Mouse (Mus musculus): ENCODE data around the gene Nck1.

Gene Nck1

DNA sequence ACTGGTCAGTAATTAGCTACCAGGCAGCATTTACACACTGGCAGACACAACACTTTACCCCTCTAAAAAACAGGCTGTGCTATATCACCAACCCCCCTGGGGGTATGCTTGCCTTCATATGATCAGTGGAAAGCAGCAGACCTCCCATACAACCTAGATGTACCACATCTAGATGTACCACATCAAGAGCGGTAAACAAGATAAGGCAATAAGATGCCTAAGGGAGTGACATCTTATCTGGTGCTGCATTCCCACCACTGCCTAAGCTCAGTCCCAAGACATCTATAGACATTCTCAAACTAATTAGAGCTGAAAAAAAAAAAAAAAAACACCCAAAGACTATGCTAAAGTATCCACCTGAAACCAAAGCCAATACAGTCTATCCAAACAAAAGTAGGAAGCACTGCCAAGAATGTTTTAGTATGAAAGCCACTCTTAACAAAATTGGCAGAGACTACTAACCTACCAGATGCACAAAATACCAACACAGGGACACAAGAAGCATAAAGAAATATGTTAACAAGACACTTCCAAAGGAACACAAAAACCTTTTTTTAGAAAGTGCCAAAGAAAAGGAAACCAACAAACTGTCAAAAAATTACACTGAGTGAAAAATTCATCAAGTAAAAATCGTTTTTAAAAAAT, 10.2 kb downstream of the Nck1 start:
- no peak for DNase-seq (ENCODE audit: low read depth, low spot score)

DNA sequence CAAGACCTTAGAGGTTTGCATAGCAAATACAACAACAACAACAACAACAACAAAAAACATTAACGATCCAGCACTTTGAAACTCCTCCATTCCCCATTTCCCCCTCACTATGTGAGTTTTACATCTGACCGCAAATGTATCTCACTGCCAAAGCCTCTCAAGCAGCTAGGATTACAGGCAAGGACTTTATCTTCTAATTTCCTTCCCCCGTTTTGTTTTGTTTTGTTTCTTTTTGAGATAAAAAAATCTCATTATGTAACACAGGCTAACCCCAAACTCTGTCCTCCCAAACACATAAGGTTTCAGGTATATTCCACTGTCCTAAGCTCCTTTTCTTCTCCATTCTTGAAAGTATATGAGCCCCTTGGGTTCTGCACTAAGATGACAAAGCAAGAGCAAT, 11.2 kb downstream of the Nck1 start:
- no peak for DNase-seq (ENCODE audit: low read depth, low spot score)

DNA sequence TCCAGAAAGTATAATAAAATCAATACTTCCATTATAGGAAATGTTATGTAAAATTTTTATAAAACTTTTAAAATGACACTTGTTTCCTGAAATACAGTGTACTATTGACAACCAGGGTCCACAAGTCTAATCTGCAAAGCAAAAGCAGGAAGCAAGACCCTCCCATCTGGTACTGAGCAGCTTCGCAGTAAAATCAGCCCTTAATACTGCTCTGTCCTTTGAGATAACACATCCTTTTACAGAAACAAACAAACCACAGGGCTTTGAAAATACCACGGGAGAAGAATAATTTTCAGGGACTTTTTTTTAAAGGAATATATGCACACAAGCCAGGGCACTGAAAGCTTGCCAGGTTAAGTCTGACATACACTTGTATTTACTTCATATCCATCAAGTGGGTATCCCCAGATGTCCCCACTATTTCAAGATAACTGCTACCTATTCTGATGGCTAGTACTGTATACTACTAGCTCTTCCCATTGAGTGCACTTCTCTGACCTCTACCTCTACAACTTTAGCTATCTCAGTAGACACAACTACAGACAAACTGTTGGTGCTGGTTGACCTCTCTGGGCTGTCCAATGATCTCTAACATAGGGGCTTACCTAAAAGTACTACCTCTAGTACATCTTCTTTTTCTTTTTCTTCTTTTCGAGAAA, 13.0 kb downstream of the Nck1 start:
- no peak for DNase-seq (ENCODE audit: low read depth, low spot score)

DNA sequence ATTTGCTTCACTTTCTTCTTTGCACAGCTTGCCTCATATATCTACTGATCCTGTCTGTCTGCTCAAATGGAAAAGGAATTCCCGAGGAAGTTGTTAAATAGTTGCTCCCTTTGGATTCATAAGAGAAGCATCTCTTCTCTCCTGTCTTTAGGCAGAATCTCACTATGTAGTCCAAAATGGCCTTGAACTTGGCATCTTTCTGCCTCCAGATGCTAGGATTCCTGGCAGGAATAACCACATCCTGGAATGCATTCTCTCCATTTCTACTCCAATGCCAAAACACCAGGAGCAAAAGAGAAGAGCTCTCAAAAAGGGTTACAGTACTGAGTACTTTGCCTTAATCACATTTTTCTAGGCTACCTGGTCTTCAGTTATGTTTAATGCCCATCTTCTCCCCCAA, 14.6 kb downstream of the Nck1 start:
- DNase-seq (ENCODE audit: low read depth, low spot score) = no peak

DNA sequence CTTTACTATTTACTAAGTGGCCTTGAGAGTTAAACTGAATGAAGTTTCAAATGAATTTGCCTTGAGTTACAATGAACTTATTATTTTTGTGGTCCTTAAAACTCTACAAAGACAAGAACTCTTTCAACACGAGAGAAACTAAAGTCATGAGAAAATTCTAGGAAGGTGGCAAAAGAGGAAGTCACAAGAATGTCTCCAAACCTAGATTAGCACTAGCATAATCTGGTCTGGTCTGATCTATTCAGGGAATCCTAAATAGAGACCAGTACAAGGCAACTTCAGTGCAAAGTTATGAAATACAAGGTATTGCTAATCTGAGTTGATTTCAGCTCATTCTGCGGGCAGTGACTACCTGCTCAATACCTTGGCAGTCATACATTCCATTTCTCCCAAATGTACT, 20.7 kb downstream of the Nck1 start:
- no peak for DNase-seq (ENCODE audit: low read depth, low spot score)

DNA sequence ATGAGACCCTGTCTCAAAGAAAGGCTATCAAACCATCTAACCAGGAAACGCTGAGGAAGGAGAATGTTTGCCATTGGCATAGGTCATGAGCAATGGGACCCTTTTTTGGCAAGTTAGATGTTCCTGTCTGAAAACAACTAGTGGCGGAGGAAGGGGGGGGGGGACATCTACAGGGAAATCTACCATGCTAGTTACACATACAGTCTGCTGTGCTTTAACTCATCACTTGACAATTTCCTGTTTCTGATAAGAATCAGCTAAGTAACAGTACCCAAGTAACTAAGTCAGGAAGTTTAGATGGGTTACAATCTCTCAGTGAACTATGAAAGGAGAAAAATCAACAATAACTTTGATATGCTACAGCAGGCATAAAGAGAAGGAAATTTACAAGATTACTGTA, 23.9 kb downstream of the Nck1 start:
- DNase-seq (ENCODE audit: low read depth, low spot score) = no peak

DNA sequence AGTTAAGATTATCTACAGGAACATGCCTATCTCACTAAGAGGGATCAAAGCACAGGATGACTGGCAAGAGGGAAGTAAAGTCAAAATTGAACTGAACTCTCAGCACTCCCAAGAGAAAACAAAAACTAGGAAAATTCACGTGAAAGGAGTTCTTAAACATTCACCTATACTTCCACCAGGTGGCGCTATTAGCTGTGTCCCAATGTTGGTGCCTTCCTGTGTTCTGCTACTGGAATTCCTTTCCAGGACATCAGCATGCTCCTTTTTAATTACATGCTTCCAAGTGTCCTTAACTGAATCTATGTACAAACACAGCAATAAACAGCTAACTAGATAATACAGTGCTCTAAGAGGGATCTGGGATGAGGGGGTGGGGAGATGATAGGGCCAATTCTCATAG, 25.3 kb downstream of the Nck1 start:
- peak; percentile 48 for DNase-seq (ENCODE audit: low read depth, low spot score)

DNA sequence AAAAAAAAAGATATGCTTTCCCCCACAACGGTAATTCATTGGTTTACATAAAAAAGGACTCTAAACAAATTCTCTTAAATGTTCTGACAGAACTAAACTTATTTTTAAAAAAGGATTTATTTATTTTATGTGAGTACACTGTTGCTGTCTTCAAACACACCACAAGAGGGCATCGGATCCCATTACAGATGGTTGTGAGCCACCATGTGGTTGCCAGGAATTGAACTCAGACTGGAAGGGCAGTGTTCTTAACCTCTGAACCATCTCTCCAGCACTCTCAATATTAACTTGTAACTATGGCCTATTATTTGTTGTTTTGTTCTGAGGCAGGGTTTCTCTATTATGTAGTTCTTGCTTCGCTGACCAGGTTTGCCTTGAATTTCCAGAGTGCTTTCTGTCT, 25.9 kb downstream of the Nck1 start:
- no peak for DNase-seq (ENCODE audit: low read depth, low spot score)

DNA sequence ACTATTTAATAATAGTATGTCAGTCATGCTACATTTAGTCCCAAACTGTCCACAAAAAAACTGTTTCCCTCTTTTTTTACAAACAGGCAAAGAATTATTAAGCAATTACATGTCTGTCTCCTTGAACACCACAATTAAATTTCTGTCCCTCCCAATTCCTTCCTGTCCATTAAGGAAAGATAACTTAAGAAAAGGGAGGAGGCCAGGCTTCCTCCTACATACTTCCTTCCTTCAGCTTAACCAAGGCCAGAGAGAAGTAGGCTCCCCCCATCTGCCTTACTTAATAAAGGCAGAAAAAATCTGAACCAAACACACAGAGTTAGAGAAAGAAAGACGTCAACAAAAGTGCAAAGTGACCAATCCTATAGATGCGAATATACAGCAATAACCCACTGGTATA, 38.4 kb downstream of the Nck1 start:
- no peak for DNase-seq (ENCODE audit: low read depth, low spot score)

DNA sequence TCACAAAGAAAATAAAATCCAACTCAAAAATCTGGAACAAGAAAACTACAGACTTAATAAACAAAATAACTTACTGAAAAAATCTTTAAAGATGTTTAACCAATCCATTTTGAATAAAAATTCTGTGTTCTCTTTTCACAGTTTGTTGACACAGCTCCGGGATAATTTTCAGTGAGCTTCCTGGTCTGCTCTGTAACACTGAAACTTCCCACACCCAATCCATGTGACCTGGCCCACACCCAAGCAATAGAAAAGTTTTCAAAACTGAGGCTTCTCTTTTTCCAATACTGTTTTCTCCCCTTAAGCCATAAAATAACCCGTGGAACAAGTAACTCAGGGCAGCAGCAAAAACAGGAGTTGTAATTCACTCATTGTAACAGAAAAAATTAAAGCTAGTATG, 39.3 kb downstream of the Nck1 start:
- no peak for DNase-seq (ENCODE audit: low read depth, low spot score)

DNA sequence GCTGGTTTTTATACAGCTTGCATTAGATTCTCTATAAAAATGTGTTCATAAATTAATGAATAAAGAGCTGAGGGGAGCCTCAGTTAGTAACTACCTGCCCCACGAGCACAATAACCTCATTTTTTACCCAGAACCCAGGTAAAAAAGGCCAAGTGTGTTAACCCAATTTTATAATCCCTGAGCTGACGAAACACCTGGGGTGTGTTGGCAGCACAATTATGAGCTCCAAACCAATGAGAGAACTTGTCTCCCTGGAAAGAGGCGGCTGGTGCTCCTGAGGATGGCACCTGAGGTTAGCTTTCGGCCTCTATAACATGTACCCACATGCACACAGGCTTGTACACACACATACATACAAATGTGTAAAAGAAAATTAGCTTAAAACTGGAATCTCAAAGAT, 40.4 kb downstream of the Nck1 start:
- no peak for DNase-seq (ENCODE audit: low read depth, low spot score)

DNA sequence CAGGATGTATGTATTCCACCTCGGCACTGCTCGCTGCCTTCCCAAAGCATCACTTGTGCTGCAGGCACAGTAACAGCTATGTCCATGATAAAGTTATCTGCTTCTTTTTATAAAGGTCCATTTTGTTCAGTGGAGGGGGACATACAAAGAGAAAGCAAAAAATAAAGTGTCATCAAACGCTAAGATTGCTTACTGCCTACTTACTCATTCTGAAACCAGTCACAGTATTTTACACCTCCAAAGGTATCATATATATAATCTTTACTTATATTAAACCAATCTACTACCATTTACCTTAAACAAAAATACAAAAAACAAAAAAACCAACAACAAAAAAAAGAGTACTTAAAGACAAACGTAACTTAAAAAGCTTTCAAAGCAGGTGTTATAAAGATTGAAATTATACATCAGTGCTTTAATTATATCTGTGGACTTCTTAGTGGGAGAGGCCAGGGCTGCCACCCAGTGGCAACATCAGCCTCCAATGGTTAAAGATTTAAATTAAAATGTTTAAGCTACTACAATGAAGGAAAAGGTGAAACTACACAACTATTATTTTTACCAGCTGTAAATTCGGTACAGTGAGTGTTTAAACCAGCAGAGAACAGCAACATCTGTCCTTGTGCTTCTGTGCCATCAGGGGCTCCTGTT, 52.2 kb downstream of the Nck1 start:
- no peak for DNase-seq (ENCODE audit: low read depth, low spot score)

DNA sequence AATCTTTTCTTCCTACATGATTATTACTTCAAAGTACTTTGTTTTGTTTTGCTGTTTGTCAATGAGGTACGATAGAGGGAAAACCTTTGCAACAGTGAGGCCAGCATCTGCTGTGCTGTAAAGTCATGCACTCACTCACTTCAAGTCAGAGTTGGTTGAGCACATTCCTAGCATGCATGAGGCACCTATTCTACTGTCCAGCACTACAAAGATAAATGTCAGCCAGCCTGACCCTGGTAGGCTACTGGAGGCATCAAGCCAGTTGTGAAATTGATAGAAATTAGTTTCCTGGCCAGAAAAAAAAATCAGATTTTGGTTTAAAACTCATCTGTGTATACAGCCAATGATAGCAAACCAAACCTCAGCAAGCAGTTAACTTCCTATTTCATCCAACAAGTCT, 54.5 kb downstream of the Nck1 start:
- no peak for DNase-seq (ENCODE audit: low read depth, low spot score)

DNA sequence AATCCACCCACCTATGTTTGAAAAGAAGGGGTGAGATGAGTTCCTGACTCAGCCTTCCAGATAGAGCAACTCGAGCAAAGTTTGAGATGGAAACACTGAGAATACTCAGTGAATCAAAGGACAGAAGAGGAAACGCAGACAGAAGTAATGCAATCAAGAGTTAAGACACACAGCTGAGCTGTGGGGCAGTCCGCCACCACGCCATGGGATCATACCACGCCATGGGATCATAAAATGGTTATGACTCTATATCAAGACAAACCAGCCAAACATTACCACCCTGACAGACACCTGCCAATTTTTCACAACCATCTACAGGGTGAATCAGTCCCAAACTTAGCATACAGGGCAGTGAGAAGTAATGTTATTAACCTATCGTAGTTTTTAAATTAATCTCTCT, 57.0 kb downstream of the Nck1 start:
- DNase-seq (ENCODE audit: low read depth, low spot score) = no peak

DNA sequence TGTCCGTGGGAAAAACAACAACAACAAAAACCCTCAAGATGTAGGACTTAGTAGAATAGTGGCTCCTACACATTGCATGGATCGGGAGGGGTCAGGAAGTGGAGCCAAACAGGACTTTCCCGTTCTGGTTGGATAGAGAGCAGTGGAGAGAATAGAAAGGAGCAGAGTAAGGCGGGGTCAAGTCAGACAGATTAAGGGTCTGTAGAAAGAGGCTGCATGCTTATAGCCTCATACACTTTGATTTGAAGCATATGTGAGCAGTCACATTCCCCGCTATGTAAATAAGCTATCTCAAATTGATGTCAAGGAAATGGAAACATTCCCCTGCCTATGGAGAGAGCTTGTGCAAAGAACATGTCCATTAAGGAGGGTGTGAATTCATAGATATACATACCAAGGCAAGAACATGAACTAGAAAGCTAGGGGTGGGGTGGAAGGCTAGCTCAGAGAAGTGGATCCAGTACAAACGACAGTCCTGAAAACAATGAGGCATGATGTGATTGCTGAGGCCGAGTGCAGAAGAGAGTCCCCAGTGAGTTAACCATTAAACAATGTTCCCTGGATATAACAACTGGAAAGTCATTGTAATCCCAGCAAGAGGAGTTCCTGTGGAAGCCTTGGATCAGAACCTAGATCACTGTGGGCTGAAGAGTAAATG, 57.7 kb downstream of the Nck1 start:
- no peak for DNase-seq (ENCODE audit: low read depth, low spot score)

DNA sequence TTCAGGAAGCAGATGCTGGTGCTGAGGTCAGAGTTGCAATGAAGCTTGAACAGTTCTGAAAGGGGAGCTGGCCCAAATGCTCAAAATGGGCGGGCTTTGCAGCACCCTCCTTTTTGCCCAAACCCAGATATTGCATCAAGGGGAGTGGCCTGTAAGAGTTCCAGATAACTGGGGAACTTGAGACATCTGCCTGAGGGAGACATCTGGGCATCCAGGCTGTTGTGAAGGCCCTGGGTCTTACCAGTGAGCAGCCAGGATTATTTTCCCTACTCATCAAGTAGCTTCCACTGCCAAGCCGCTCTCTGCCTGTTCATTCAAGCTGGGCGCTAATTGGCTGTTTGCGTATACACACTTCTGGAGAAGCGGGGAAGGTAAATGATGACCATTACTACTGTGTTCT, 59.5 kb downstream of the Nck1 start, which contains the start of gene Il20rb:
TSS of gene Il20rb (minus strand) at position 358 of the 400 bp plus-strand sequence.
- no peak for DNase-seq (ENCODE audit: low read depth, low spot score)

DNA sequence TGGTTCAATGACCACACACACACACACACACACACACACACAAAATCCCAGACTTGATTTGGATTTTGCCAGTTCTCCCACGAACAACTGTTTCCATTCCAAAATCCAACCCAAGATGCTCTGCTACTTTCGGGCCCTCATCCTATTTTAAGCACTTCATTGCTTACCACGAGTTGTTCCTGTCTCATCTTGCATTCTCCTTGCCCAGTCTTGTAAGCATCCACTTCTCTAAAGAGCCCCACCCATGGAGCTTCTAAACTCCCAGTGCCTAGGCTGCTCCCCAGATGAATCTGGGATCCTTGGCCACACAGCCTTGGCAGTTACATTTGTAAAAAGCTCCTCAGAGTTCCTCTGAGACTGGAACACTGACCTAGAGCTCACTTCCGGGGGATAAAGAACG, 62.6 kb downstream of the Nck1 start:
- DNase-seq (ENCODE audit: low read depth, low spot score) = no peak

DNA sequence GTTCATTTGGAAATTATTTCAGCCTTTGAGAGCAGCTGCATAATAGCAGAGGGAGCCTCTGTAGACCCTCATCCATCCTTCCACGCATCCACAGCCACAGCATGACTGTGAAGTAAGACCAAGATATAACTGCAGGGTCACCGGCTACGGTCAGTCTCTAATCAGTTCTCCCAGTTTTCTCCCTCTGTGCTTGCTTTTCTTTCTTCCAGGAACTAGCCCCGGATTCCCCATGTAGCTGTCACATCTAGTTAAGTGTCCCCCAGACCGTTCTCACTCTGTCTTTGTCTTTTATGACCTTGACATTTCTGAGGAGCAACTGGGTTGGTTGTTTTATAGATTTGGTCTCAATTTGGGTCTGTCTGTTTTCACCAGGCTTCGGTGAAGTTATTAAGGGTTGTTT, 64.3 kb downstream of the Nck1 start:
- no peak for DNase-seq (ENCODE audit: low read depth, low spot score)

DNA sequence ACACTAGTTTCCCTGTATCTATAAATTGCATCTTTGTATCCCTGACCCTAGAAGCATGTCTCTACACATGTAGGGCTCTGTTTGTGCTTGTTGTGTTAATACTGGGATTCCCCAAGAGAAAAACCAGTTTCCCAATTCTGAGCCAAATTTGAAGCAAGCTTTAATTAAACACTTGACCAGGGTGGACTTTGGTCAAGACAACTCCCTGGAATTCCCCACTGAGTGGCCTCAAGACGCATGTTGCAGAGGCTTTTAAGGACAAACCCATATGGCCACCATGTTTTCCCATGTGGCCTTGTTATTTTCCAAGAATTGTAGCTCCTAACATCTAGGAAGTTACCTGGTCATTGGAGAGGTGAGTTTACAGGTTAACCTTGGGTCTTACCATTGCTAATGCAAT, 71.9 kb downstream of the Nck1 start:
- DNase-seq (ENCODE audit: low read depth, low spot score) = no peak

DNA sequence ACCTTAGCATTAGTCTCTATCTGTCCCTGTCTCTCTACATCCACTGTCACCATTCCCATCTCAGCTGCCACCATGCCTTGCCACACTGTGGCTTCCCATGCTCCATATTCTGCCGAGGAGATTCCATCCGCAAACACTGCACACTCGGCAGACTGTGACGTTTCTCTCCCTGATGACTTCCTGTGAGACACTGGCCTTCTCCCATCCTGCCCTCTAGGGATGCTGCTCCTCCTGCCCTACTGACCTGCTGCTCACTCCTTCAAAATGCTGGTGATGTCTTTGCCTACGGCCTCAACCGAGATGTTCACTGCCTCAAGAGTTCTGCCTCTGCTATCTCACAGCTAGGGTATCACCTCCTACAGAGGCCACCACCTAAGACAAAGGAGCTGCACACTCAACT, 72.6 kb downstream of the Nck1 start:
- DNase-seq (ENCODE audit: low read depth, low spot score) = no peak

DNA sequence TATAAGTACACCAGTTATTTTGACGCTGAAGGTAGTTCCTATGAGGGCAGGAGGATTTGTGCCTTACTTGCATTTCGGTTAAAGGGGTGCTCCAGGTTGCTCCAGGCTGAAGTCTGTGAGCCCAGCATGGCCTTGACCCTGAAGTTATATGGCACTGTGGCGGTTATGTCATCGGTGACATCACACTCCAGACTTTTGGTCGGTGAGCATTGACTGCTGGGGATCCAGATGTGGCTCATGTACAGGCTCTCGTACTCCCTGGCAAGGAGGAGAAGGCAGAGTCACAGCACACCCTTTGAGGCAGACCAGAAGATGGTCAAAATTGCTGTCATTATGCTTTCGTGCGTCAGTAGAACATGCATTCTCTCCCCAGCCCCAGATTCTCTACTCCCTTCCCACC, 73.0 kb downstream of the Nck1 start:
- no peak for DNase-seq (ENCODE audit: low read depth, low spot score)

DNA sequence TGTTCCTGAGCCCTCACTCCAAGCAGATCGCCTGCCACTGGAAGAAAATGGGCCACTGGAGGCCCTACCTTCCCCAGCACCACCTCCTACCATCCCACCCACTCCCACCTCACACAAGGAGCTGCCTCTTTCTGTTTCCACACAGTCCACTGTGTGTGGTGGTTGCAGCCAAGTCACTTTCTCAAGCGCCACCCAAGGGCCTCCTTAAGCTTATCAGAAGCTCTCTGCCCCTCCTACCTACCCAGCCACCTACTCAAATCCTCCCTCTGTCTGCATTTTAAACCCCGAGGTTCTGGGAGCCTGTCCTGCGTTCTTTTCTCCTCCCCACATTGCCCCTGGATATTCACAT, 74.4 kb downstream of the Nck1 start:
- DNase-seq (ENCODE audit: low read depth, low spot score) = no peak

All from retina, postnatal 7 days (tissue).